In genomic region chr13:107073039-107073620, GRCm38 (mm10) we compare ENCODE assay signal across 8 mouse cellular contexts. TPM values are rescaled to one million over a fixed set of nuclear protein-coding genes. Genes with fewer than 3 reads are reported as not detected.
A peak's percentile ranks its signal among the peaks of the same experiment; 100 is the strongest.
DNase-seq lines count a peak whose midpoint lies in the region; ATAC-seq and TF ChIP-seq lines count a peak whose summit lies in the region.

No protein-coding gene starts in this region.

- H3K9ac ChIP-seq in embryonic facial prominence, embryonic 13.5 days, result peak overlapping the region; percentile 64
- H3K9ac ChIP-seq in hindbrain, embryonic 13.5 days, result peak overlapping the region; percentile 69
- peak overlapping the region; percentile 13; the same call in 1 of the 2 replicates for H3K9ac ChIP-seq in limb, embryonic 14.5 days (ENCODE audit: low read depth, low read length, severe bottlenecking)

- H3K36me3 ChIP-seq in C2C12 (ENCODE audit: control insufficient read depth, insufficient read depth) (no peaks in the 10 kb centered on the region), G1E (replicated peaks) (peaks cover 6% of the 10 kb centered on the region)
- no peaks in the 10 kb centered on the region for H3K36me3 ChIP-seq in embryonic facial prominence, embryonic 13.5 days
- no peaks in the 10 kb centered on the region for H3K36me3 ChIP-seq in hindbrain, embryonic 13.5 days
- no peaks in the 10 kb centered on the region for H3K36me3 ChIP-seq in limb, embryonic 14.5 days (ENCODE audit: control insufficient read depth, insufficient read depth, low read length)

- no peak for TF ChIP-seq POLR2A in limb, embryonic 14.5 days (IDR thresholded peaks at IDR 0.05; ENCODE audit: borderline replicate concordance, extremely low read depth, insufficient read depth, insufficient read length)
- no peak for TF ChIP-seq POLR2A in olfactory bulb, adult 2 months (IDR thresholded peaks at IDR 0.05; ENCODE audit: insufficient read depth, low read depth, low read length)

- TF ChIP-seq CTCF in C2C12 (IDR thresholded peaks at IDR 0.05; ENCODE audit: control insufficient read depth, insufficient read depth, insufficient read length) (no peak), G1E (IDR thresholded peaks at IDR 0.05; ENCODE audit: low read depth, low read length) (no peak)
- no peak for TF ChIP-seq CTCF in olfactory bulb, adult 2 months (IDR thresholded peaks at IDR 0.05; ENCODE audit: insufficient read depth, low read depth, low read length)

- ATAC-seq in G1E (ENCODE audit: extremely low read depth, insufficient number of reproducible peaks, low FRiP score, poor library complexity, severe bottlenecking), result peak; percentile 5; the same call in 1 of the 2 replicates
- ATAC-seq in embryonic facial prominence, embryonic 13.5 days (ENCODE audit: insufficient number of reproducible peaks, insufficient read depth, low FRiP score, low TSS enrichment, low read depth), result no peak; the same call in 1 of the 2 replicates
- ATAC-seq in hindbrain, embryonic 13.5 days (ENCODE audit: low FRiP score), result peak; percentile 86
- ATAC-seq in limb, embryonic 14.5 days (ENCODE audit: low FRiP score, low read depth), result peak; percentile 50; the same call in 1 of the 2 replicates

- no peaks in the 10 kb centered on the region for H3K79me2 ChIP-seq in C2C12 (ENCODE audit: control insufficient read depth, insufficient read depth)

- 0 out of 2 replicates have a peak, but pooled peaks cover 3% of the 10 kb centered on the region for H3K9me3 ChIP-seq in G1E (replicated peaks)
- no peaks in the 10 kb centered on the region for H3K9me3 ChIP-seq in embryonic facial prominence, embryonic 13.5 days
- H3K9me3 ChIP-seq in hindbrain, embryonic 13.5 days, result no peaks in the 10 kb centered on the region
- H3K9me3 ChIP-seq in limb, embryonic 14.5 days (ENCODE audit: control insufficient read depth, low read length), result no peaks in the 10 kb centered on the region

- H3K27me3 ChIP-seq in C2C12 (ENCODE audit: control insufficient read depth, insufficient read depth, insufficient read length) (no peaks in the 10 kb centered on the region), G1E (ENCODE audit: insufficient read depth, low read length) (no peaks in the 10 kb centered on the region)
- no peaks in the 10 kb centered on the region for H3K27me3 ChIP-seq in embryonic facial prominence, embryonic 13.5 days
- no peaks in the 10 kb centered on the region for H3K27me3 ChIP-seq in hindbrain, embryonic 13.5 days
- no peaks in the 10 kb centered on the region for H3K27me3 ChIP-seq in limb, embryonic 14.5 days (ENCODE audit: control insufficient read depth, insufficient read depth, low read length)

- DNase-seq in G1E (ENCODE audit: low spot score), result no peak
- DNase-seq in limb, embryonic 14.5 days (ENCODE audit: low spot score), result no peak
- DNase-seq in natural killer cell, adult 2 months (ENCODE audit: low spot score in 2 of 2), result no peak
- no peak for DNase-seq in urinary bladder, postnatal 10 days (ENCODE audit: low spot score)

- peaks cover 65% of the 10 kb centered on the region for H3K4me1 ChIP-seq in G1E (ENCODE audit: insufficient read depth, low read depth, low read length)
- peaks cover 14% of the 10 kb centered on the region for H3K4me1 ChIP-seq in embryonic facial prominence, embryonic 13.5 days
- H3K4me1 ChIP-seq in hindbrain, embryonic 13.5 days (replicated peaks), result peaks cover 15% of the 10 kb centered on the region
- peaks cover 11% of the 10 kb centered on the region for H3K4me1 ChIP-seq in limb, embryonic 14.5 days (ENCODE audit: control insufficient read depth, insufficient read depth, low read length)
- H3K4me1 ChIP-seq in olfactory bulb, adult 2 months (ENCODE audit: control insufficient read depth, insufficient read depth, low read length), result peaks cover 9% of the 10 kb centered on the region

- H3K79me3 ChIP-seq in C2C12 (ENCODE audit: low read depth), result no peaks in the 10 kb centered on the region

- H3K4me2 ChIP-seq in embryonic facial prominence, embryonic 13.5 days, result peak overlapping the region; percentile 63
- peak overlapping the region; percentile 64 for H3K4me2 ChIP-seq in hindbrain, embryonic 13.5 days
- H3K4me2 ChIP-seq in limb, embryonic 14.5 days (replicated peaks; ENCODE audit: low read depth, low read length, severe bottlenecking), result peak overlapping the region; percentile 44

- no peak overlapping the region for H3ac ChIP-seq in C2C12 (ENCODE audit: control insufficient read depth, insufficient read length, low read depth)

- H3K4me3 ChIP-seq in C2C12 (ENCODE audit: insufficient read depth, poor library complexity, severe bottlenecking) (no peak overlapping the region), G1E (ENCODE audit: low read depth, low read length) (peak overlapping the region; percentile 44; the same call in 1 of the 2 replicates)
- H3K4me3 ChIP-seq in embryonic facial prominence, embryonic 13.5 days, result peak overlapping the region; percentile 34
- H3K4me3 ChIP-seq in hindbrain, embryonic 13.5 days, result peak overlapping the region; percentile 37
- peak overlapping the region; percentile 29 for H3K4me3 ChIP-seq in limb, embryonic 14.5 days (replicated peaks; ENCODE audit: low read length)
- peak overlapping the region; percentile 1; the same call in 1 of the 2 replicates for H3K4me3 ChIP-seq in olfactory bulb, adult 2 months (ENCODE audit: insufficient read depth, low read depth, low read length)

- H3K27ac ChIP-seq in embryonic facial prominence, embryonic 13.5 days, result no peak overlapping the region
- peak overlapping the region; percentile 73 for H3K27ac ChIP-seq in hindbrain, embryonic 13.5 days
- H3K27ac ChIP-seq in limb, embryonic 14.5 days (replicated peaks; ENCODE audit: low read depth, low read length), result no peak overlapping the region
- H3K27ac ChIP-seq in olfactory bulb, adult 2 months (ENCODE audit: insufficient read depth, low read depth, low read length), result peak overlapping the region; percentile 85

- WGBS in embryonic facial prominence, embryonic 13.5 days, result 2% methylated on average over 14 of the region's 14 CpGs
- WGBS in hindbrain, embryonic 13.5 days, result 1% methylated on average over 14 of the region's 14 CpGs
- 7% methylated on average over 14 of the region's 14 CpGs for WGBS in limb, embryonic 14.5 days
- WGBS in olfactory bulb, adult 2 months, result 4% methylated on average over 14 of the region's 14 CpGs

TF ChIP-seq in C2C12, 6 proteins besides CTCF, POLR2A, EP300 and RAD21:
- TF ChIP-seq MYOG (IDR thresholded peaks at IDR 0.05; ENCODE audit: control insufficient read depth, extremely low read depth, insufficient read length) (no peak), USF1 (IDR thresholded peaks at IDR 0.05; ENCODE audit: low read depth) (peak; percentile 72), MAX (IDR thresholded peaks at IDR 0.05) (no peak), MYOD1 (IDR thresholded peaks at IDR 0.05; ENCODE audit: control insufficient read depth, insufficient read length, low read depth) (no peak)
TF ChIP-seq in C2C12: peak in this region for 1.

RNA-seq across cellular contexts. Expression of gene Kif2a, which starts 51.2 kb away (rescaled TPM):
- 21.7 TPM for polyA plus RNA-seq in C2C12 (2012; fragmentation: generic; extraction: Trizol)
- total RNA-seq in G1E (2014; fragmentation: Nextera tagmentation), result 167 and 186 TPM in 2 replicates
- total RNA-seq in G1E (2017), result 36.8 and 40.2 TPM in 2 replicates
- 31.7 and 34.2 TPM in 2 replicates for polyA plus RNA-seq in G1E (2012)
- 14.3 and 17.7 TPM in 2 replicates for polyA plus RNA-seq in embryonic facial prominence, embryonic 13.5 days (2015; fragmentation: Nextera tagmentation; extraction: Ambion mirVana)
- polyA plus RNA-seq in hindbrain, embryonic 13.5 days (2015; fragmentation: Nextera tagmentation; extraction: Ambion mirVana), result 42.5 and 45.9 TPM in 2 replicates
- 13.5 and 20.1 TPM in 2 replicates for polyA plus RNA-seq in limb, embryonic 14.5 days (2012; rRNA removed)
- polyA plus RNA-seq in limb, embryonic 14.5 days (2014; fragmentation: Nextera tagmentation; extraction: Ambion mirVana), result 25.4 and 26.0 TPM in 2 replicates
- polyA plus RNA-seq in olfactory bulb, adult 2 months (2012; ENCODE audit: insufficient read depth, insufficient read length, low replicate concordance, missing spikeins), result 396 and 758 TPM in 2 replicates

Comparison
In these comparisons a context has a peak if more than half of its experiments do, and no peak if none do; other contexts are left out.
1. H3K27ac ChIP-seq: peak in hindbrain, embryonic 13.5 days (single experiment) and olfactory bulb, adult 2 months (single experiment); none in embryonic facial prominence, embryonic 13.5 days (single experiment) and limb, embryonic 14.5 days (single experiment).
2. H3K9ac ChIP-seq: peak in every context shown above with its lines; median percentile 69 in hindbrain, embryonic 13.5 days; 64 in embryonic facial prominence, embryonic 13.5 days; 13 in limb, embryonic 14.5 days.
3. Peak in every context shown above with its lines, with median percentiles within 50 percentile points of each other: H3K4me2 ChIP-seq.